Mouse (Mus musculus) thymus, postnatal 0 days (tissue): Measurements from ENCODE around the gene Arg1. TPM values are rescaled to one million over a fixed set of nuclear protein-coding genes. Genes with fewer than 3 reads are reported as not detected.

Source experiments
- DNase-seq: peaks from one replicate; pipeline ENCODE4 v3.0.0-alpha.2; 2015; ENCODE audit warnings: low spot score
- microRNA-seq: library from miRNA; unstranded; fragments of <30 nt; microRNA quantifications from one replicate; pipeline ENCODE4, GENCODE M21; 2016; ENCODE audit warnings: borderline number of aligned reads
- polyA plus RNA-seq: library from polyadenylated mRNA; unstranded; fragments of >200 nt; fragmentation: Nextera tagmentation; extraction: Ambion mirVana; gene quantifications from 2 replicates; pipeline ENCODE4 v1.2.1, GENCODE M21; 2015

The Arg1 gene
- polyA plus RNA-seq, 1 experiment from 2014 or later, result 9.2 TPM

GRCm38 (mm10) chr10:24912576-24912975 lies 14.7 kb downstream of the Arg1 start:
- no peak for DNase-seq

DNA sequence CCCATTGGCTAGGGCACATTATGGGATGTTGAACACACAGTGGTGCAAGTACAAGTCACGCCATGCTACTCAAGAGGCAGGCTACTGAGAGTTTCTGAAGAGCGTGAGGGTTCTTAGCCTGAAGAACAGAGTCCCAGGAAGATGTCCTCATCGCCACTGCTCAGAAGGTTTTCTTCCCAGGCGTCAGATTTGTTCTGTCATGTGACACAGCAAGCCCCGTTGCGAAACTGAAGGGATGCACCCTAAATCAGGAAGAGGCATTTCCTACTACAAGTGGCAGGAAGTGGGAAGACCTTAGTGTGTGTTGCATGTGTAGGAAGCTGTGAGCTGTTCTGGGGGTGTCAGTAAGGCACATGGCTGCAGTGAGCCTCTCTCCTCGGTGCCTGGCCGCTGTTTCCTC lies 16.1 kb downstream of the Arg1 start:
- no peak for DNase-seq

GRCm38 (mm10) chr10:24905627-24906026 lies 21.7 kb downstream of the Arg1 start:
- no peak for DNase-seq

GRCm38 (mm10) chr10:24895927-24896326 lies 31.4 kb downstream of the Arg1 start:
- no peak for DNase-seq

DNA sequence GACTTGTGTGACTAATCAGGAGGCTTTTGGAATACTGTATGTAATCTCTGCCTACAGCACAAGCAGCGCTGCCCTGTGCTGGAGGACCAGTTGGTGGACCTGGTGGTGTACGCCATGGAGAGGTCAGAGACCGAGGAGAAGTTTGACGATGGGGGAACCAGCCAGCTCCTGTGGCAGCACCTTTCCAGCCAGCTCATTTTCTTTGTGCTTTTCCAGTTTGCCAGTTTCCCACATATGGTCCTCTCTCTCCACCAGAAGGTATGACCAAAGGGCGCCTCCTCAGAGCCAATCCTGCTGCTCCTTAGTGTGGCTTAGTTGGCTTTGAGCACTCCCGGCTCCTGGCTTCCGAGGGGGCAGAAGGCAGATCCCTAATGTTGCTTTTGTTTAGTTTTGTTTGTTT lies 38.9 kb downstream of the Arg1 start:
- DNase-seq, result no peak

- DNase-seq, result peak; percentile 6
Measured at GRCm38 (mm10) chr10:24886008-24886407, 41.3 kb downstream of the Arg1 start.

DNA sequence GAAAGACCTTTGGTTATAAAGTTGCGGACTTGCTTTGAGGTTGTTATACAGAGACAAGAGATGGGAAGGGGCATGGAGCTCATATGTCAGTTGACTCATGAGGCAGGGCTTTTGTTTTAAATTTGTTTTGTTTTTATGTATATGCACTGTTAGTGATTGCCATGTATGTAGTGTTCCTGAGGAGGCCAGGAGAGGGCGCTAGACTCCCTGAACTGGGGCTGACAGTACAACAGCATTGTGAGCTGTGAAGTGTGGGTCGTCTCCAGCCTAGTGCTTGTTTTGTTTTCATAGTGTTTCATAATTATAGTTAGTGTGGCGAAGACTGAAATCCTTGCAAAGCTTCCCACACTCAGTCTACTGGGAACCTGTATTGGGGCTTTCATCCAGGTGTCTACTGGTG lies 53.7 kb downstream of the Arg1 start:
- DNase-seq, result no peak

DNA sequence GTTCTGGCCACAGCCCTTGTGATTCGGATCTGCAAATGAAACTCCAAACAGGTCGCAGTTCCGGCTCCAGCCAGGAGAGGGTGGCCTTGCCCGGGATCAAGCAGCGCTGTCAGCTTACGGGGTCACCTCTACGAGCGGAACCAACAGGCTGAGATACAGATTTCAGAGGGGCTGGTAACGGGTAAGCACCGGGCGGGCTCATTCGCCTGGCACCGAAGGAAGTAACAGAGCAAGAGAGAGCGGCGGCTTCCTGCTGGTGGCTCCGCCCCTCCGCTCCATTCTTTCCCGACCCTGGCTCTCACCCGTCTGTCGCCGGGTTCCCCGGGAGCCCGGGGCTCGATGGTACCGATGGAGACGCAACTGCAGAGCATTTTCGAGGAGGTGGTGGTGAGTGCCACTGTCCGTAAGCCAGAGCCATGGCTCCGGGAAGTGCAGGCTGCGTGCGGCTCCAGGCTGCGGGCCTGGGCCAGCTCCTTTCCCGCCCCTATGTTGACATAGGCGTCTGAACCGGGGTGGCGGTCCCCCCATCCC lies 57.5 kb downstream of the Arg1 start, which contains the start of gene Med23:
Med23 (plus strand) TSS at position 227 of the 531 bp plus-strand sequence.
- DNase-seq, result peak; percentile 95

Small RNAs within 50 kb of the gene (microRNA-seq; reads per million reads assigned to microRNA genes)
- not detected for gene Mir6905

Other genes starting within 250 kb of the Arg1 start
- gene Enpp1, start 215.3 kb downstream of the Arg1 start, polyA plus RNA-seq, result 0.86 and 1.1 TPM in 2 replicates
- 1.3 and 1.4 TPM in 2 replicates for gene Enpp3, start 84.7 kb downstream of the Arg1 start, polyA plus RNA-seq
- gene Med23, start 57.5 kb downstream of the Arg1 start, polyA plus RNA-seq, result 10.2 and 12.2 TPM in 2 replicates